Mouse (Mus musculus): Measurements from ENCODE around the gene Zkscan3. TPM values are rescaled to one million over a fixed set of nuclear protein-coding genes. Genes with fewer than 3 reads are reported as not detected.
A peak's percentile ranks its signal among the peaks of the same experiment; 100 is the strongest.

The Zkscan3 gene
- polyA plus RNA-seq, 2 experiments: 74.6 to 81.2 TPM

- Histone ChIP-seq H3K27ac (replicated peaks; ENCODE audit: low read depth, low read length) (peak within 1 kb of the TSS; percentile 77), H3K9me3 (ENCODE audit: control insufficient read depth, low read length) (no peaks in the 10 kb centered on the region), H3K27me3 (ENCODE audit: control insufficient read depth, insufficient read depth, low read length) (no peaks in the 10 kb centered on the region), H3K4me3 (replicated peaks; ENCODE audit: low read length) (peak within 1 kb of the TSS; percentile 72), H3K36me3 (ENCODE audit: control insufficient read depth, insufficient read depth, low read length) (peaks cover 10% of the 10 kb centered on the region), H3K4me2 (replicated peaks; ENCODE audit: low read depth, low read length, severe bottlenecking) (peak within 1 kb of the TSS; percentile 61), H3K4me1 (ENCODE audit: control insufficient read depth, insufficient read depth, low read length) (peaks cover 6% of the 10 kb centered on the region; the same call in 1 of the 2 replicates), H3K9ac (ENCODE audit: low read depth, low read length, severe bottlenecking) (peak within 1 kb of the TSS; percentile 86)
- TF ChIP-seq POLR2A (IDR thresholded peaks at IDR 0.05; ENCODE audit: borderline replicate concordance, extremely low read depth, insufficient read depth, insufficient read length): peak; percentile 90; the same call in 1 of the 2 replicates
- DNase-seq (ENCODE audit: low spot score): peak; percentile 98
- ATAC-seq (ENCODE audit: low FRiP score, low read depth): peak; percentile 99
- under 1% methylated on average over 29 of the region's 29 CpGs for WGBS
These were observed 39.8 kb downstream of the Zkscan3 start, which contains the start of gene Zscan12 for GRCm38 (mm10) chr13:21362621-21363248. Gene Zscan12, plus strand, starts transcription at chr13:21362820.

DNA sequence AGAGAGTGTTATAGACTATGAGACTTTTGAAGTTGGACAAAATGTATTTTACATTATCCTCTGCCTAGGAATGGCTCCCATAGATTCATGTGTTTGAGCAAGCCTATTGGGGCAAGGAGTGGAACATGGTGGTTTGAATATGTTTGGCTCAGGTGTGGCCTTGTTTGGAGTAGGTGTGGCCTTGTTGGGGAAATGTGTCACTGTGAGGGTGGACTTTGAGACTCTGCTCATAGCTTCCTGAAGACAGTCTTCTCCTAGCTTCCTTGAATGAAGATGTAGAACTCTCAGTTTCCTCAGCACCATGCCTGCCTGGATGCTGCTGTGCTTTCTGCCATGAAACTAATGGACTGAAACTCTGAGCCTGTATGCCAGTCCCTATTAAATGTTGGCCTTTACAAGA, 52.0 kb downstream of the Zkscan3 start:
- no peak for ATAC-seq (ENCODE audit: low FRiP score, low read depth)
- no peak overlapping the region for H3K9ac ChIP-seq (ENCODE audit: low read depth, low read length, severe bottlenecking)
- H3K4me2 ChIP-seq (replicated peaks; ENCODE audit: low read depth, low read length, severe bottlenecking): no peak overlapping the region
- no peaks in the 10 kb centered on the region for H3K4me1 ChIP-seq (ENCODE audit: control insufficient read depth, insufficient read depth, low read length)
- H3K27ac ChIP-seq (replicated peaks; ENCODE audit: low read depth, low read length): no peak overlapping the region
- H3K9me3 ChIP-seq (ENCODE audit: control insufficient read depth, low read length): no peaks in the 10 kb centered on the region
- no peak for DNase-seq (ENCODE audit: low spot score)
- H3K4me3 ChIP-seq (replicated peaks; ENCODE audit: low read length): no peak overlapping the region
- TF ChIP-seq POLR2A (IDR thresholded peaks at IDR 0.05; ENCODE audit: borderline replicate concordance, extremely low read depth, insufficient read depth, insufficient read length): no peak
- H3K27me3 ChIP-seq (ENCODE audit: control insufficient read depth, insufficient read depth, low read length): no peaks in the 10 kb centered on the region
- no peaks in the 10 kb centered on the region for H3K36me3 ChIP-seq (ENCODE audit: control insufficient read depth, insufficient read depth, low read length)

DNA sequence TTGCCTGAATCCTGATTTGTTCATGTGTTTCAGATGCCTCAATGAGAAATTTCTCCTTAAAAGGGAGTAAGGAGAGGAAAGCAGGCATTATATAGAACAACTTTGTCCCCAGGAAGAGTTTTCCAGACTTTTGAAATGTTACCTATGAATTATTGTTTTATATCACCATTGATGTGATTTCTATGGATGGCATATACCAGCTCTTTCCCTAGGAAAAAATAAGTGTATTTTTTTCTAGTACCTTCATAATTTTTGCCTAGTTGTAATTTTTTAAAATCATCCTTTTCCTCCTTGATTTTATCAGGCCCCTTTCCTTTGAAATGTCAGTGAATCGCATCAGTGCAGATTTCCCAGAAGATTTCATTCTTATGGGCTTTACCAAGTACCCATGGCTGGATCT, 55.9 kb downstream of the Zkscan3 start, which contains the start of gene Olfr1367:
Olfr1367 (plus strand) TSS at position 301 of the 400 bp plus-strand sequence.
- no peaks in the 10 kb centered on the region for H3K27me3 ChIP-seq (ENCODE audit: control insufficient read depth, insufficient read depth, low read length)
- WGBS: 97% methylated on average over 1 of the region's 1 CpGs
- no peaks in the 10 kb centered on the region for H3K4me1 ChIP-seq (ENCODE audit: control insufficient read depth, insufficient read depth, low read length)
- no peaks in the 10 kb centered on the region for H3K9me3 ChIP-seq (ENCODE audit: control insufficient read depth, low read length)
- H3K27ac ChIP-seq (replicated peaks; ENCODE audit: low read depth, low read length): no peak within 1 kb of the TSS
- no peak within 1 kb of the TSS for H3K9ac ChIP-seq (ENCODE audit: low read depth, low read length, severe bottlenecking)
- no peak for ATAC-seq (ENCODE audit: low FRiP score, low read depth)
- TF ChIP-seq POLR2A (IDR thresholded peaks at IDR 0.05; ENCODE audit: borderline replicate concordance, extremely low read depth, insufficient read depth, insufficient read length): no peak
- no peak within 1 kb of the TSS for H3K4me3 ChIP-seq (replicated peaks; ENCODE audit: low read length)
- no peak for DNase-seq (ENCODE audit: low spot score)
- H3K4me2 ChIP-seq (replicated peaks; ENCODE audit: low read depth, low read length, severe bottlenecking): no peak within 1 kb of the TSS
- no peaks in the 10 kb centered on the region for H3K36me3 ChIP-seq (ENCODE audit: control insufficient read depth, insufficient read depth, low read length)

MicroRNAs within 50 kb of the gene (microRNA counts, 519-probe panel; counts per million panel counts)
- microRNA mmu-miR-1896: 3,333 counts per million, percentile 65 among the panel's probes with 10 or more counts

Small RNAs within 50 kb of the gene (microRNA-seq; reads per million reads assigned to microRNA genes)
- gene Mir1896: not detected
- not detected for gene Mir6942

Other genes with a start within 250 kb of the Zkscan3 start
- gene Trim27, start 223.3 kb downstream of the Zkscan3 start, polyA plus RNA-seq (2012; rRNA removed): 101 and 110 TPM in 2 replicates
- 123 and 137 TPM in 2 replicates for gene Trim27, start 223.3 kb downstream of the Zkscan3 start, polyA plus RNA-seq (2014; fragmentation: Nextera tagmentation; extraction: Ambion mirVana)
- gene Gpx5, start 110.0 kb downstream of the Zkscan3 start, polyA plus RNA-seq (2012; rRNA removed): 0.05 and 0.29 TPM in 2 replicates
- gene Gpx5, start 110.0 kb downstream of the Zkscan3 start, polyA plus RNA-seq (2014; fragmentation: Nextera tagmentation; extraction: Ambion mirVana): not detected in 2 replicates
- 0.19 and 0.27 TPM in 2 replicates for gene Gpx6, start 90.6 kb downstream of the Zkscan3 start, polyA plus RNA-seq (2012; rRNA removed)
- gene Gpx6, start 90.6 kb downstream of the Zkscan3 start, polyA plus RNA-seq (2014; fragmentation: Nextera tagmentation; extraction: Ambion mirVana): 0.35 and 0.63 TPM in 2 replicates
- not detected in 2 replicates for gene Olfr1367, start 55.8 kb downstream of the Zkscan3 start, polyA plus RNA-seq (2012; rRNA removed)
- gene Olfr1367, start 55.8 kb downstream of the Zkscan3 start, polyA plus RNA-seq (2014; fragmentation: Nextera tagmentation; extraction: Ambion mirVana): not detected in 2 replicates
- gene Zscan12, start 39.9 kb downstream of the Zkscan3 start, polyA plus RNA-seq (2012; rRNA removed): 7.0 and 9.7 TPM in 2 replicates
- 11.2 and 11.4 TPM in 2 replicates for gene Zscan12, start 39.9 kb downstream of the Zkscan3 start, polyA plus RNA-seq (2014; fragmentation: Nextera tagmentation; extraction: Ambion mirVana)
- 2.1 and 3.1 TPM in 2 replicates for gene Pgbd1, start 38.3 kb upstream of the Zkscan3 start, polyA plus RNA-seq (2012; rRNA removed)
- 2.4 and 3.1 TPM in 2 replicates for gene Pgbd1, start 38.3 kb upstream of the Zkscan3 start, polyA plus RNA-seq (2014; fragmentation: Nextera tagmentation; extraction: Ambion mirVana)
- 44.6 and 52.4 TPM in 2 replicates for gene Zscan26, start 51.0 kb upstream of the Zkscan3 start, polyA plus RNA-seq (2012; rRNA removed)
- gene Zscan26, start 51.0 kb upstream of the Zkscan3 start, polyA plus RNA-seq (2014; fragmentation: Nextera tagmentation; extraction: Ambion mirVana): 17.7 and 20.5 TPM in 2 replicates
- 0.55 and 0.69 TPM in 2 replicates for gene Nkapl, start 65.8 kb upstream of the Zkscan3 start, polyA plus RNA-seq (2012; rRNA removed)
- 2.4 and 2.6 TPM in 2 replicates for gene Nkapl, start 65.8 kb upstream of the Zkscan3 start, polyA plus RNA-seq (2014; fragmentation: Nextera tagmentation; extraction: Ambion mirVana)
- 1.8 and 2.2 TPM in 2 replicates for gene Zkscan4, start 76.2 kb upstream of the Zkscan3 start, polyA plus RNA-seq (2012; rRNA removed)
- gene Zkscan4, start 76.2 kb upstream of the Zkscan3 start, polyA plus RNA-seq (2014; fragmentation: Nextera tagmentation; extraction: Ambion mirVana): 2.9 and 3.8 TPM in 2 replicates
- not detected in 2 replicates for gene Gm10065, start 76.7 kb upstream of the Zkscan3 start, polyA plus RNA-seq (2012; rRNA removed)
- gene Gm10065, start 76.7 kb upstream of the Zkscan3 start, polyA plus RNA-seq (2014; fragmentation: Nextera tagmentation; extraction: Ambion mirVana): not detected in 2 replicates
- gene AK157302, start 92.5 kb upstream of the Zkscan3 start, polyA plus RNA-seq (2012; rRNA removed): 0.17 and 0.30 TPM in 2 replicates
- 0.28 and 0.29 TPM in 2 replicates for gene AK157302, start 92.5 kb upstream of the Zkscan3 start, polyA plus RNA-seq (2014; fragmentation: Nextera tagmentation; extraction: Ambion mirVana)
- gene Gm11273, start 98.7 kb upstream of the Zkscan3 start, polyA plus RNA-seq (2012; rRNA removed): 5.1 and 5.9 TPM in 2 replicates
- 6.1 and 6.8 TPM in 2 replicates for gene Gm11273, start 98.7 kb upstream of the Zkscan3 start, polyA plus RNA-seq (2014; fragmentation: Nextera tagmentation; extraction: Ambion mirVana)
- 12.9 and 16.2 TPM in 2 replicates for gene Zkscan8, start 128.4 kb upstream of the Zkscan3 start, polyA plus RNA-seq (2012; rRNA removed)
- gene Zkscan8, start 128.4 kb upstream of the Zkscan3 start, polyA plus RNA-seq (2014; fragmentation: Nextera tagmentation; extraction: Ambion mirVana): 8.8 and 10.0 TPM in 2 replicates
- gene Olfr1366, start 140.1 kb upstream of the Zkscan3 start, polyA plus RNA-seq (2012; rRNA removed): not detected in 2 replicates
- gene Olfr1366, start 140.1 kb upstream of the Zkscan3 start, polyA plus RNA-seq (2014; fragmentation: Nextera tagmentation; extraction: Ambion mirVana): 0.15 and 0.30 TPM in 2 replicates
- not detected in 2 replicates for gene Olfr1535, start 157.1 kb upstream of the Zkscan3 start, polyA plus RNA-seq (2012; rRNA removed)
- gene Olfr1535, start 157.1 kb upstream of the Zkscan3 start, polyA plus RNA-seq (2014; fragmentation: Nextera tagmentation; extraction: Ambion mirVana): not detected in 2 replicates
- gene Olfr1364, start 179.0 kb upstream of the Zkscan3 start, polyA plus RNA-seq (2012; rRNA removed): not detected in 2 replicates
- not detected in 2 replicates for gene Olfr1364, start 179.0 kb upstream of the Zkscan3 start, polyA plus RNA-seq (2014; fragmentation: Nextera tagmentation; extraction: Ambion mirVana)
- not detected in 2 replicates for gene Olfr1362, start 211.3 kb upstream of the Zkscan3 start, polyA plus RNA-seq (2012; rRNA removed)
- not detected in 2 replicates for gene Olfr1362, start 211.3 kb upstream of the Zkscan3 start, polyA plus RNA-seq (2014; fragmentation: Nextera tagmentation; extraction: Ambion mirVana)
- not detected in 2 replicates for gene Olfr11, start 239.8 kb upstream of the Zkscan3 start, polyA plus RNA-seq (2012; rRNA removed)
- not detected in 2 replicates for gene Olfr11, start 239.8 kb upstream of the Zkscan3 start, polyA plus RNA-seq (2014; fragmentation: Nextera tagmentation; extraction: Ambion mirVana)